Mouse (Mus musculus): ENCODE measurements around the gene Mrfap1. TPM values are rescaled to one million over a fixed set of nuclear protein-coding genes. Genes with fewer than 3 reads are reported as not detected.

The Mrfap1 gene
- polyA plus RNA-seq, 1 experiment = 302 TPM

DNA sequence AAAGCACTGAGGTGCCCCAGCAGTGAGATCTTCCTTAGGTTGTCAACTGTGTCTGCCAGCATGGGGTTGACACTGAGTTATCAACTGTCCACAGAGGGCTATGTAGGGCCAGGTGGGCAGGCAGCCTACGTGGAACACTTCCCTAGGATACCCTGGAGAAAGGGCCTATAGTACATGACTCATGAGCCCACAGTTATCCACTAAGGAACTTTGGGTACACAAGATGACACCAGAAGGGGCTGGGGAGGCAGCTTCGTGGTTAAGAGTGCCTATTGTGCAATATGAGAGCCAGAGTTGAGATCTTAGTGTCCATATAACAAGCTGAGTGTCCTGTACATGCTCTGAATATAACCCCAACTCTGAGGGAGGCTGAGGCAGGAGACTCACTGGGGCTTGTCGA is 27.0 kb downstream of the Mrfap1 start:
- no peak overlapping the region for H3K4me3 ChIP-seq (ENCODE audit: insufficient read depth, low read length)
- no peaks in the 10 kb centered on the region for H3K4me1 ChIP-seq (ENCODE audit: control insufficient read depth, insufficient read depth, low read length)
- no peak overlapping the region for H3K27ac ChIP-seq (ENCODE audit: insufficient read depth, low read length)
- TF ChIP-seq CTCF (IDR thresholded peaks at IDR 0.05; ENCODE audit: extremely low read depth, insufficient read depth, low read length) (no peak), POLR2A (IDR thresholded peaks at IDR 0.05; ENCODE audit: extremely low read depth, insufficient read depth, low read length) (no peak)

DNA sequence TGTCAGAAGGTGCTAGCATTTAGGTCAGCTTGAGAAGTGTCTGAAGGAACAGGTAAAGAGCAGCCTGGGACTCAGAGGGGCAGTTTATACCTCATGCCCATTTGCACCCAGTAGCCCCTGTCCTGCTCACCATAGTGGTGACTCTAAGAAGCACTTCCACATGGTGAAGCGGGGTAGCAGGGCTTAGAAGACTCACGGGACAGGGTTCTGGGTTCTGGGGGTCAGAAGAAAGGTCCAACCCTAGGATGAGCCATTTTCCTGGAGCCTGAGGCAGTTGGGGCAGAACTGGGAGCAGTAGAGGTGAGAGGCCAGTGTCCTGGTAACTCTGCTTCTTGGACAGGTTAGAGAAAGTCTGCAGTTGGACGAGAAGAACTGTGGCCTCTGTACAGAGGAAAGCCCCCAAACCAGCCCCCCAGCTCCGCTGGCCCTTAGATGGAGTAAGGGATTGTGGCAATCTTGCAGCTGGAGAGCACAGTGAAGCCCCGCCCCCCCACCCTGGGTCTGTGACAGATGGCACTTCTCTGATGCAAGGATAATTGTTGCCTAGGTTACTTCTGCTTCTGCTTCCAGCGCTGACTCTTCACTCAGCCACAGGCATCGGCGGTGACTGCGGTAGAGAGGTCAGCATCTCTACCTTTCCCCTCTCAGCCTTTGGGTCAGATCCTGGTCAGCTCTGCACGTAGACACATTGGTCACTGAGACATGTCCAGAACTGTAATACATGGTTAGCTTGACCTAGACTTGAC is 29.4 kb downstream of the Mrfap1 start:
- no peak overlapping the region for H3K4me3 ChIP-seq (ENCODE audit: insufficient read depth, low read length)
- H3K4me1 ChIP-seq (ENCODE audit: control insufficient read depth, insufficient read depth, low read length) = no peaks in the 10 kb centered on the region
- no peak overlapping the region for H3K27ac ChIP-seq (ENCODE audit: insufficient read depth, low read length)
- TF ChIP-seq POLR2A (IDR thresholded peaks at IDR 0.05; ENCODE audit: extremely low read depth, insufficient read depth, low read length) = no peak
- TF ChIP-seq CTCF (IDR thresholded peaks at IDR 0.05; ENCODE audit: extremely low read depth, insufficient read depth, low read length) = no peak

DNA sequence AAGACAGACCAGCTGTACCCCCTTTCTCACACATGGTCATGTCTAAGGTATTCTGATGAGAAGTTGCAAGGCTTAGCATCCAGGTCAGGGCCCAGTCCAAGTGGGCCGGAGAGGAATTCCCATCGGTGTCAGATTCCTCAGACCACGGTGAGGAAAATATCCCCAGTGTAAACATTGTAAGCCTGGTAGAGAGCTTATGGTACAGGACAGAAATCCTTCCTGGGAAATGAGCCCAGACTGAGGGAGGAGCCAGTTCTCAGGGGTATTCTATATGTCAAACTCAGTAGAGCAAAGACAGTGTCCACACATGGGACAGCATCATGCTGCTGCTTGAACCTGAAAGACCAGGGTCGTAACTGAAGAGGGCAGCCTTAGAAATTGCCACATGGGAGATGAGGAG is 36.7 kb downstream of the Mrfap1 start:
- H3K4me1 ChIP-seq (ENCODE audit: control insufficient read depth, insufficient read depth, low read length) = no peaks in the 10 kb centered on the region
- H3K27ac ChIP-seq (ENCODE audit: insufficient read depth, low read length) = no peak overlapping the region
- TF ChIP-seq CTCF (IDR thresholded peaks at IDR 0.05; ENCODE audit: extremely low read depth, insufficient read depth, low read length) (no peak), POLR2A (IDR thresholded peaks at IDR 0.05; ENCODE audit: extremely low read depth, insufficient read depth, low read length) (no peak)
- no peak overlapping the region for H3K4me3 ChIP-seq (ENCODE audit: insufficient read depth, low read length)

DNA sequence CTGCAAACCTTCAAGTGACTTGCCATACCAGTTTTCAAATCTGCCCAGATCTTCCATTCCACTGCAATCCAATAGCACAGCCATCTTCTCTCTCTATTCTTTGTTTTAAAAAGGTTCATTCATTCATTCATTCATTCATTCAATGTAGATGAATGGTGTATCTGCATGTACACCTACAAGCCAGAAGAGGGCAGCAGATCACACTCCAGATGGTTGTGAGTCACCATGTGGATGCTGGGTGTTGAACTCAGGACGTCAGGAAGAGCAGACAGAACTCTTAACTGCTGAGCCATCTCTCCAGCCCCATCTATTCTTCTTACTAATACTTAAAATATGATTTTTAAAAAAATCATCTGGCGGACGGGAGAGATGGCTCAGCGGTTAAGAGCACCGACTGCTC is 39.5 kb downstream of the Mrfap1 start:
- TF ChIP-seq POLR2A (IDR thresholded peaks at IDR 0.05; ENCODE audit: extremely low read depth, insufficient read depth, low read length) (no peak), CTCF (IDR thresholded peaks at IDR 0.05; ENCODE audit: extremely low read depth, insufficient read depth, low read length) (peak; percentile 53)
- Histone ChIP-seq H3K27ac (ENCODE audit: insufficient read depth, low read length) (no peak overlapping the region), H3K4me3 (ENCODE audit: insufficient read depth, low read length) (no peak overlapping the region), H3K4me1 (ENCODE audit: control insufficient read depth, insufficient read depth, low read length) (no peaks in the 10 kb centered on the region)

DNA sequence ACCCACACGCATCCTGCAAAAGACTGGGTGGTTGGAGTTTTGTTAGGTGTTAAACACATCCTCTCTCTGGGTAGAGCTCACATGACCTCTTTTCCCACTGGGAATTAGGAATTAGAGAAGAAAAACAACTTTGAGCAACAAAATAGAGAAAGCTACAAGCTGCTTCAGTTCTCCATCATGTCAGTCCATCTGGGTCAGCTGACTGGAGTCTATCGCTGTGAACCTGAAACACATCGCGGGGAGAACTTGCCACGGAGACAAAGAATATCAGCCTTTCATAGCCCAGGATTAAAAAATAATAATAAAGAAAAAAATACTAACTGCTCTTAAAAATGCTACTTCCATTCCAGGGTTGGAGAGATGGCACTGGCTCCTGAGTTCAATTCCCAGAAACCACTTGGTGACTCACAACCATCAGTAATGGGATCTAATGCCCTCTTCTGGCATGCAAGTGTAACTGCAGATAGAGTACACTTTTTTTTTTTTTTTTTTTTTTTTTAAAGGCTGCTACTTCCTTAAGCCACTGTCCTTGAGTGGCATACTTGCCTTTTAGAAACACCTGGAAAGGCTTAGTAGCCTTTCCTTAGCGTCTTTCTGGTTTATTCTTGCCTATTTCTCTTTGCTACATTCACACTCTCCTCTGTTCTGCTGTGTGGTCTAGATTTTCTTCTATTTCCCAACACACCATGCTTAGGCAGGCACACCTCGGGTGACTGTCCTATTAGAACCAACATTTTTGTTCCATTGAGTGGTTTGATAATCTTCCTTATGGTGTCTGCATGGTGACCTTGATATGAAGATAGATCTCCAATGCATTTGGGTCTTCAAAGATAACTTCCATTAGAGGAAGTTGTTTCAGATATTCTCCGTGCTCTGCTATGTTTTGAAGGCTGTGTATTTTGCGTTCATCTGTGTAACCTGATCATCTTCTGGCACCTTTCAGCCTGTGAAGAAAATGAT is 46.2 kb downstream of the Mrfap1 start:
- H3K27ac ChIP-seq (ENCODE audit: insufficient read depth, low read length) = no peak overlapping the region
- TF ChIP-seq CTCF (IDR thresholded peaks at IDR 0.05; ENCODE audit: extremely low read depth, insufficient read depth, low read length) (no peak), POLR2A (IDR thresholded peaks at IDR 0.05; ENCODE audit: extremely low read depth, insufficient read depth, low read length) (no peak)
- H3K4me3 ChIP-seq (ENCODE audit: insufficient read depth, low read length) = no peak overlapping the region
- peaks cover 3% of the 10 kb centered on the region; the same call in 1 of the 2 replicates for H3K4me1 ChIP-seq (ENCODE audit: control insufficient read depth, insufficient read depth, low read length)

DNA sequence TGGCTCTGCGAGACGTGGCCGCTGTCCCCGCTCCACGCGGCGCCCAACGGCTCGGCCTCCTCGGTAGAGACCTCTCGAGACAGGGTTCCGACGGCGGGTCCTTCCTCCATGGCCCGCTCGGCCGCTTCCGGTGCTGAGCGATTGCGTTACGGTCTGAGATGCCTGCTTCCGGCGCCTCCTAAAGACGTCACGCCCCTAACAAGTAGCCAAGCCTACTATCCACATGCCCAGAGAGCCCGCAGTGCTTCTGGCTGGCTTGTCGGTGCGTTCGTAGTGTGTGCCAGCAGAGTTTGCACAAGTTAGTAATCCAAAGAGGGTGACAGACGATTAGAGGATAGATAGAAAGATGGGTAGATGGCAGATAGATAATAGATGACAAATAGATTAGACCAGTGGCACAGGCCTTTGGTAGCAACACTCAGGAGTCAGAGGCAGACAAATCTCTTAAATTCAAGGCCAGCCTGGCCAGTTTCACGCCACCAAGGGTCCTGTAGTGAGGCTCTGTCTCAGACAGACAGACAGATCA is 48.0 kb downstream of the Mrfap1 start, which contains the start of gene Bloc1s4:
Gene Bloc1s4 (minus strand): TSS at position 115 of the 526 bp plus-strand sequence.
- peak within 1 kb of the TSS; percentile 88 for H3K4me3 ChIP-seq (ENCODE audit: insufficient read depth, low read length)
- no peak within 1 kb of the TSS for H3K27ac ChIP-seq (ENCODE audit: insufficient read depth, low read length)
- H3K4me1 ChIP-seq (ENCODE audit: control insufficient read depth, insufficient read depth, low read length) = peaks cover 3% of the 10 kb centered on the region; the same call in 1 of the 2 replicates
- TF ChIP-seq CTCF (IDR thresholded peaks at IDR 0.05; ENCODE audit: extremely low read depth, insufficient read depth, low read length) (no peak), POLR2A (IDR thresholded peaks at IDR 0.05; ENCODE audit: extremely low read depth, insufficient read depth, low read length) (peak; percentile 65; the same call in 1 of the 2 replicates)

DNA sequence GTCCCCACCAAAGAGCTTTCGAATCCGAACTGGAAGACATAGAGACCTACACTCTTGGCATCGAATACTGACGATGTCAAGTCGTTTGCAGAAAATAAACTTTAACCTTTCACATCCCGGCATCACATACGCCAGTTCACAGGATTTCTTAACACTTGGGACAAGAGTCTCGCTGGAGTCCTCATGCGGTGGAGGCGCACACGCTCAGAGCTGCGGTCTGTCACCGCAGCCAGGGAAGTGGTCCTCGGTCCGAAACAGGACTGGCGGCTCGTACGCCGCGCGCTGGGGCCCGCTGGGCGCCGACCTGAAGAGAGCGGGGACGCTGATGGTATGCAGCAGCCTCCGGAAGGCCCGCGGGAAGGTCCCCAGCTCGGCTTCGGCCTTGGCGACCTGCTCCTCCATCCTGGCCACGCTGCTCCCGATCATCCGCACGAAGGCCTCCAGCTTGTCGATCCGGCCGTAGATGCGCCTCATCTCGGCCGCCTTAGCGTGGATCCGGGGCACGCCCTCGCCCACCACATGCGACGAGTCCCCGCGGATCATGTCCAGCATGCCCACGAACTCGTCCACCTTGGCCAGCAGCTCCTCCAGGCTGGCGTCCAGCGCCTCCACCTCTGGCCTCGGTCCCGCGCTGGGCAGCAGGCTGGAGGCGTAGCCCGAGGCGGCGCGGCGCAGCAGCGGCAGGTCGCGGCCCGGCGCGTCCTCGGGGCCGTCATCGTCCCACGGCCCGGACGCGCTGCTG is 48.6 kb downstream of the Mrfap1 start:
- no peak for TF ChIP-seq CTCF (IDR thresholded peaks at IDR 0.05; ENCODE audit: extremely low read depth, insufficient read depth, low read length)
- no peak overlapping the region for H3K27ac ChIP-seq (ENCODE audit: insufficient read depth, low read length)
- H3K4me3 ChIP-seq (ENCODE audit: insufficient read depth, low read length) = peak overlapping the region; percentile 88
- H3K4me1 ChIP-seq (ENCODE audit: control insufficient read depth, insufficient read depth, low read length) = peaks cover 3% of the 10 kb centered on the region; the same call in 1 of the 2 replicates

DNA sequence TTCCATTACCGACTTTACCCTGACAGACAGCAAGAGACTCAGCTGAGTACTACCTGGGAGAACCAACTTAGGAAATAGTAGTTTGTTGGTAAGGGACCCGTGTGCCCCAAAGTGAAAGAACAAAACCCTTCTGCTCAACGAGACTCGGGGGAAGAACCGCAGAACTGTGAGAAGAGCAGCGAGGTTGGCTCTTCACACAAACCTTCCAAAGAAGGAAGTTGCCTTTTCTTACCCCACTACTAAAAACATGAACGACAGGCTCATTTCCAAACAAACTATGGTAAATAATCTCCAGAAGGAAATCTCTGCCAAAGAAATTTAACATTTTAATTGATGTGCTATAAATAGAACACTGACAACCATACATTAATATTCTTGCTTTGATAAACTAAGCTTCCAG is 49.5 kb downstream of the Mrfap1 start:
- TF ChIP-seq CTCF (IDR thresholded peaks at IDR 0.05; ENCODE audit: extremely low read depth, insufficient read depth, low read length) = no peak
- no peak for TF ChIP-seq POLR2A (IDR thresholded peaks at IDR 0.05; ENCODE audit: extremely low read depth, insufficient read depth, low read length)
- H3K4me1 ChIP-seq (ENCODE audit: control insufficient read depth, insufficient read depth, low read length) = peaks cover 3% of the 10 kb centered on the region; the same call in 1 of the 2 replicates
- no peak overlapping the region for H3K27ac ChIP-seq (ENCODE audit: insufficient read depth, low read length)
- peak overlapping the region; percentile 88; the same call in 1 of the 2 replicates for H3K4me3 ChIP-seq (ENCODE audit: insufficient read depth, low read length)

Other genes starting within 250 kb of the Mrfap1 start
- 67.0 and 68.4 TPM in 2 replicates for gene Tbc1d14, start 203.5 kb downstream of the Mrfap1 start, polyA plus RNA-seq (2012; rRNA removed)
- gene D5Ertd579e, start 100.7 kb downstream of the Mrfap1 start, polyA plus RNA-seq (2012; rRNA removed) = 50.8 TPM in 2 replicates
- 22.2 and 22.7 TPM in 2 replicates for gene Bloc1s4, start 48.1 kb downstream of the Mrfap1 start, polyA plus RNA-seq (2012; rRNA removed)
- 33.7 and 35.3 TPM in 2 replicates for gene Man2b2, start 33.9 kb upstream of the Mrfap1 start, polyA plus RNA-seq (2012; rRNA removed)
- gene Ppp2r2c, start 71.7 kb upstream of the Mrfap1 start, polyA plus RNA-seq (2012; rRNA removed) = 442 and 456 TPM in 2 replicates
- 39.5 and 46.2 TPM in 2 replicates for gene Wfs1, start 192.4 kb upstream of the Mrfap1 start, polyA plus RNA-seq (2012; rRNA removed)